Mouse (Mus musculus) c-Kit-positive CD71-positive TER-119-negative erythroid progenitor cells, embryonic 14.5 days (primary cell): ENCODE measurements around the gene Abtb1.

Experiments
- DNase-seq: peaks from one replicate; pipeline ENCODE4 v3.0.0-alpha.2; 2013; ENCODE audit warnings: low read depth

Gene Abtb1

DNA sequence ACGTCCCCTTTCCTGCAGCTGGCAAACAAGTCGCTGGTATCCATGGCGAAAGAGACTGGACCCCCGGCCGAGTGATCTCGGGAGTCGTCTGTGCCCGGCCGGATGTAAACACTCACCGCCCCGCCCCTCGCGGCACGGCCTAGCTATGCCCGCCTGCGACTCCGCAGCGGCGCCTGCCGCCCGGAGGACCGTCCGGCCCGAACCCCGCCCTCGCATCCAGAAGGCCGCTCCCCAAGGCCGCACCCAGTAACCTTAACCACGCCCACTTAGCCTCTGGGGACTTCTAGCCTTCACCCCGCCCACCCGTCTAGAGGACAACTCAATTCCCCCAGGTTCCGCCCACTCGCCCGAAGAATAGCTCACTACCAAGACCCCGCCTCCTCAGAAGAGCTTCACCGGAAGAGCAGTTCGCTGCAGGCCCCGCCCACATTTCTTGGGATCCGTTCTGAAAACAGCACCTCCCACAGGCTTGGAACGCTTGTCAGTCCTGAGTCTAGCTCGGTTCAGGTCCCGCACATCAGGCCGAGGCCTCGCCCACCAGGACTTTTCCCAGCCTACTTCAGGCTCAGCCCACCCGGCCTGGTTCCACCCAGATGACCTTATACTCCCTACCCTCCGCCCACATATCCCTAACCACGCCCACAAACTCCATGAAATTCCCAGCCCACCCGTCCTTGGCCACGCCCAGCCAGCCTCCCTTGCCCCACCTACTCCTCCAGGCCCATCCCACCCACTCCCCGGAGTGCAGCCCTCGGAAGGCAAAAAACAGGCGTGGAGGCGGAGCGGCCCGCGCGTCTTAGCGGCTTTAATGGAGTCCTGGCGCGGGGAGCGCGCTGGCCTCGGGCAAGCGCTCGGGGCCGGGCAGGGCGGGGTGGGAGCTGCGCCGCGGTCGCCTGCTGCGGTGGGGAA, at the start of gene Abtb1:
Gene Abtb1 (minus strand): TSS at position 204 of the 909 bp plus-strand sequence.
- peak; percentile 100 for DNase-seq

- no peak for DNase-seq
Observed at GRCm38 (mm10) chr6:88890832-88891231, 49.0 kb upstream of the Abtb1 start.

DNA sequence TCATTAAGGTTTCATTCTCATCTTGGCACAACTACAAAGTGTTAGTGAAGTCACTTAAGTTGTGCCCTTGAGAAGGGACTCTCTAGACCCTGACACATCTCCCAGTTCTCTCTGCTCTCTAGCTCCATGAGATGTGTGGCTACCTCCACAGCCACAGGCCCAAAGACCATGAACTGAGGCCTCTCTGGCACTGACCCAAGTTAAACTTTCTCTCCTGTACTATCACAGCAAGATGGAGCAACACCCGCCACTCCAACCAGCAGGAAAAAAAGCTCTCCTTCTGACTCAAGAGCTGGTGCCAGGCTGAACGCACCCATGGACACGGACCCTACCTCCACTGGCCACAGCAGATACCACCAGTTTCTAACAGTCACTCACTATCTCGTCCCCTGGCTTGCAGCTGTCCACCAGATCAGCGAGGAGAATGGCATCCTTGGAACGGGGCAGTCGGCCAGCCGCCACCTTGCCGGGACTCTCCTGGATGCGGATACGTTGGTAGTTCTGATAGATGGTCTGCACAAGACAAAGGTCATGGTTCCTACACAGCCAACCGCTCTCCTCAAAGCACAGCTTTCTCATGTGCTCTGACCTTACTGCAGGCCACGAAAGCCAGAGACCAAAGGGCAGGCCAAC, 47.7 kb upstream of the Abtb1 start:
- no peak for DNase-seq

GRCm38 (mm10) chr6:88886417-88886967, 44.7 kb upstream of the Abtb1 start:
- no peak for DNase-seq

GRCm38 (mm10) chr6:88885644-88886416, 44.0 kb upstream of the Abtb1 start:
- DNase-seq = no peak

DNA sequence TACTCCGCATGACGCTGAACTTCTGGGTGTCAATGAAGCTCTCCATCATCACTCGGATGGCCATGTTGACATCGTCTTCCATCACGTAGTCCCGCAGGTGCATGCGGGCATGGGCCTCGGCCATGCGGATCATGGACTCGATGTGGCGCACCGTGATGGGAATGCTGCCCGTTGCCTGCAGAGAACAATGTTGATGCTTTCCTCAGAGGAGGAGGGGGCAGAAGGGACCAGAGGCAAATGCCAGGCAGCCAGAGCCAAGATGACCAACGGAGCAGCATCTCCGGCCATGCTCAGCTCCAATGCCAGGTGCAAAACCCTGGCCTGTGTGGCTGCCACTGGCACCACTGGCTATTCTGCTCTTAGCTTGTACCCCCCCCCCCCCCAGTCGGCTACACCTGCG, 42.9 kb upstream of the Abtb1 start:
- DNase-seq = no peak

GRCm38 (mm10) chr6:88884195-88884594, 42.4 kb upstream of the Abtb1 start:
- no peak for DNase-seq

DNA sequence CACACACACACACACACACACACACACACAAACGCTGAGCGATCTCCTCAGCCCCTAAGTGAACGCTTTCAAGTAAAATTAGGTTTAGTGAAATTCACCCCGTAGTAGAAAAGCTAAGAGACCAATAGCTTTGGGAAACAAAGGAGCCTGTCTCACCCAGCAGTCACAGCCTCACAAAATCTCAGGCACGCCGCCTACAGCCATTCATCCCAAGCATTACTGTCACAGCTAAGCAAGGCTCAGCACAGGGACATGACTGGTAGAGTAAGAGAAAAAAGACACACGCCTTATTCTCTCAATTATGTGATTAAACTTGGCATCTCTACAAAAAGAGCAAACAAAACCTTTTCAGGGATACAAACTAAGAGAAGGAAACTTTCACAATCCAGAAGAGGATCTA, 39.5 kb upstream of the Abtb1 start:
- no peak for DNase-seq

DNA sequence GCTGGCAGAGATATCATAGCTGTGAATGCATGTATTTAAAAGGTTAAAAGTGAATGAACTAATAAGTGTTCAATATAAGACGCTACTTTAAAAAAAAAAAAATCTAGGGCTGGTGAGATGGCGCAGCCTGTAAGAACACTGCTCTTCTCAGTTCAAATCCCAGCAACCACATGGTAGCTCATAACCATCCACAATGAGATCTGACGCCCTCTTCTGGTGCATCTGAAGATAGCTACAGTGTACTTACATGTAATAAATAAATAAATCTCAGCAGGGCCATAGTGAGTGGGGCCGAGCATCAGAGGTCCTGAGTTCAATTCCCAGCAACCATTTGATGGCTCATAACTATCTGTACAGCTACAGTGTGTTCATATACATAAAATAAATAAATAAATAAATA, 37.7 kb upstream of the Abtb1 start:
- no peak for DNase-seq

GRCm38 (mm10) chr6:88874868-88875508, 33.2 kb upstream of the Abtb1 start, which contains the start of gene Podxl2:
TSS of gene Podxl2 (minus strand) at chr6:88875044.
- no peak for DNase-seq

DNA sequence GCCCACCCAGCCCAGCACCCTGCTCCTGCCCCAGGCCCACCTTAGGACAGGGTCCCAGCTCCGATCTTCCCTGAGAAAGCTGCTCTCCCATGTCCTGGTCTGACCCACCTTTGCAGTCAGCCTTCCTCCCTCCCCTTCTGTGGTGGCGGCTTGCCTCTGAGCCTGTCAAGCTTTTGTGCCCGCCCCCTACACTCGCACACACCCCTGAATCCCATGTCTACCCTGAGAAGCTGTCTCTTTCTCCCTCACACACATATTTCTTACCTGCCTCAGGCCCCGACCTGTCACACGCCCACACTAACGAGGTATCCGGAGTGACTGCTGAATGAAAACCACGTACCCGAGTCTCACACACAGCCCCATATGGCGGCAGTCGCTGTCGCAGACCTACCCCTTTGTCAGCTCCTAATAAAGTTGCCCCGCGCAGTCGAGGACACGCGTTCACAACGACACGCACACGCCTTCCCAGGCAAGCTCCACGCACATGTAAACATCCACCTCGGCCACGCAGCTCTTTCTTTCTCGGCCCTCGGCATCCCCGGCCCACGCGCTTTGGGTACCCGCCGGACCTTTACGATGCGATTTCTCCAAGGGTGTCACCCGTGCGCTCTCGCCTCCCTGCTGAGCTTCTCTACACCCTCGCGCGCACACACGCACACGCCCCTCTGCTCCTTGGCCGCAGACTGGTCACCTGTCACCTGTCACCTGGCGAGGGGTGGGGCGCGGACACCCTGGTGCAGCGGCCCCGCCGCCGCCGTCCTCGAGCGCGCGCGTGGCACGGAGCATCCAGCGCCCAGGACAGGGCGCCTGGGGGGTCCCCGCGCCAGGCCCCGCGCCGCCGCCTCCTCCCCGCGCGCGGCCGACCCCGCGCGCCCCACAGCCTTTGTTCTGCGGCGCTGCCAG, 32.4 kb upstream of the Abtb1 start:
- DNase-seq = no peak

DNA sequence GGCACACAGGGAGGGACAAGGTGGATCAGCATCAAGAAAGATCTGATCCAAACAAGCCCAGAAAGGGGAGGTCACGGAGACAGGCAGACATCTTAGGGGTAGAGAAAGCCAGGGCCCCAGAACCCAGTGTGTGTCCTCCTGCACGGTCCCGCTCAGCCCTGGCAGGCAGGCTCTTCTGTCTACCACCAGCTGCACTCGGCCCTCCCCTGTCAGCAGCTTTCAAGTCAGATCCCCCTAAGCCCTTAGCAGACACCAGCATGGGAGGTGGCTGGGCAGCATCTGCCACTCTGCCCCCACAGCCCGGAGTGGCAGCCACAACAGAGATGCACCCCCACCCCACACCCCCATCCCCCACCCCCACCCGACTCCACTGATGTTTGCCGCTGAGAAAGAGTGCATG, 31.0 kb upstream of the Abtb1 start:
- DNase-seq = no peak

DNA sequence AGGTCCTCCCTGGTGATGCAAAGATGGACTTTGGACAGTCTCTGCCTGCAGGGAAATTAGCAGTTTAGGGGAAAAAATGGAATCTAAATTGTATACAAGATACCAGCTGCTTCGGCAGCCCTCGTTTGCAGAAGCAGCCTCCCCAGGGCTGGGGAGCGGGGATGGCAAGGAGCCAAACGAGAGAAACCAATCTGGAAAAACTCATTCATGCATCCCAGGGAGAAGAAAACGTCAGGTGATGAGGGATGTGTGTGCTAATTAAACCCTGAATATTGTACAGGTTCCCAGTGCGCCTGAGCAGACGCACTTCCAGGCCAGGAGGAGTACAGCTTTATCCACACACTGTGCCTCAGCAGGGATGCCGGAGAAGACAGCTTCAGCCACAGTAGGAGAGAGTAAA, 29.8 kb upstream of the Abtb1 start:
- DNase-seq = no peak

- no peak for DNase-seq
Observed at GRCm38 (mm10) chr6:88870594-88870993, 28.8 kb upstream of the Abtb1 start.

GRCm38 (mm10) chr6:88869459-88869858, 27.7 kb upstream of the Abtb1 start:
- no peak for DNase-seq

- no peak for DNase-seq
Observed at GRCm38 (mm10) chr6:88865704-88866103, 23.9 kb upstream of the Abtb1 start.

DNA sequence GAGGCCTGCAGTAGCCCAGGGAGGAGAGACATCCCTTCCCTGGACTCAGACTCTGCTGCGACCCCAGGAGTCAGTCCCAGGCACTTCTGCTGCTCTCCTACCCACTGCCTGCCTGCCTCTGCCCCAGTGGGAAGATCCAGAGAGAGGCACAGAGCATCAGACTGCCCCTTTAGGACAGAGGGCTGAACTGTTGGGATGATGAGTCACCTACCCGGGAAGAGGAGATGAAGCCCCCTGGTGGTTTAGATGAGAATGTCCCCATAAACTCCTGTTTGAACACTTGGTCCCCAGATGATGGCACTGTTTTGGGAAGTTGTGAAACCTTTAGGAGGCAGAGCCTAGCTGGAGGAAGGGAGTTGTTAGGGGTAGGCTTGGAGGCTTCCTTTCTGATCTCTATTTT, 19.1 kb upstream of the Abtb1 start:
- DNase-seq = peak; percentile 51

DNA sequence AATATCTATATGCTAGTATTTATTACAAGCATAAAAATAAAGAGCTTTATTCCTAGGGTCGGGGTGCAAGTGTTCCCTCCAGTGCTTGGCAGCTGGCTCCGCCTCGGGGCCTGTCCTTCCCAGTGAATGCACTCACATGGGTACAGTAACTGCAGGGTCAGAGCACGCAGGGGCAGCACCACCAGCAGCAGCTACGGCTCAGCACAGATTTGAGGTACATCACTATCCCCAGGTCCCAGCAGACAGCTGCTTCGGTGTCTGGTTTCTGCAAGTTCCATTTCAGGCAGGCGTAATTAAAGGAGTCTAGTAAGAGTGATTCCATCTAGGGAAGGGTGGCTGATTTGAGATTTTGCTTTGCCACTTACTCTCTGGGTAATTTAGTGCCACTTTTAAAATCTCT, 16.6 kb upstream of the Abtb1 start:
- no peak for DNase-seq

DNA sequence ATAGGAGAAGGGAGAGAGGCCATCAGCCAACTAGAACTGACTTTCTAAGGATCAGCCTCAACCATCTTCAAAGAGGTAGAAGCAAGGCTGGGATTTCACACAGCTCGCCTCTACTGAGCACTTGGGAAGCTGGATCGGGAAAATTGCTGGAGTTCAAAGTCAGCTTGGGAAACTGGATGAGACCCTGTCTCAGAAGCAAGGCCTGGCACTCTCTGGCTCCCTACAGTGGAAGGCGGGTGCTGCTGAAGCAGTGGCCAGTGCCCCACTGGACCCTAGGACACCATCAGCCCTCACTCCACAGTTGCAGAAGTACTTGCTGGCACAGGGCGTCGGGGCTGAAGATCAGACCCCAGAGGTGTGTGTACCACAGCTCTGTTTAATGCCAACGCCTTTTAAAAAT, 16.0 kb upstream of the Abtb1 start:
- no peak for DNase-seq

GRCm38 (mm10) chr6:88857249-88857648, 15.5 kb upstream of the Abtb1 start:
- no peak for DNase-seq

GRCm38 (mm10) chr6:88855636-88856035, 13.9 kb upstream of the Abtb1 start:
- peak; percentile 79 for DNase-seq
